Mouse (Mus musculus) thymus, adult 2 months (tissue): ENCODE data around the gene Plekhm2.

Experiments used
- CTCF ChIP-seq: fragments of 200-500 bp; IDR thresholded peaks from 2 replicates; pipeline ENCODE4 v1.5.1; 2012; ENCODE audit warnings: mild to moderate bottlenecking, control low read depth, low read length, moderate library complexity, borderline replicate concordance; ENCODE audit not compliant: control insufficient read depth, poor library complexity, insufficient read depth; ENCODE audit errors: extremely low read depth
- POLR2A ChIP-seq: fragments of 200-500 bp; IDR thresholded peaks from 2 replicates; pipeline ENCODE4 v1.6.1; 2012; ENCODE audit warnings: mild to moderate bottlenecking, low read length, control low read depth, moderate library complexity; ENCODE audit not compliant: control insufficient read depth, poor library complexity, insufficient read depth; ENCODE audit errors: extremely low read depth

DNA sequence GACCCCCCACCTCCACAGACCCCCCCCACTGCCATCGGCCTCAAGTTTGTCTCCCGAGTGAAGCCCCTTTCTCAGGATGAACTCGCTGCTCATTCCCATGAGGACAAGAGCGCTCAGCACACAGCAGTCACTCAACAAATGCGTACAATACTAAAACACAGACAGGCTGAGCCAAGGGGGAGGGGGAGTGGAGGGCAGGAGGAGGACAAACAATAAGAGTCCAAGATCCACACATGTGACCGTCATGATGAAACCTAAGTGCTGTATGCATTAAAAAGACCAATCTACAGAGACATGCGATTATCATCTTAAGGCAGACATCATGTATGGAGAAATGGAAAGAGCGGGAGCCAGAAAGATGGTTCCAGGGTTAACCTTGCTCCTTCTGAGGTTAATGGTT, 7.8 kb downstream of the Plekhm2 start:
- TF ChIP-seq POLR2A (no peak), CTCF (no peak)
